Mouse (Mus musculus) cortical plate, adult 2 months (tissue): Measurements from ENCODE around the gene Aire.

Experiments used
- CTCF ChIP-seq: fragments of 200-500 bp; IDR thresholded peaks from 2 replicates; pipeline ENCODE4 v1.5.1; 2011; ENCODE audit warnings: mild to moderate bottlenecking, control low read depth, low read length; ENCODE audit not compliant: insufficient read depth; ENCODE audit errors: extremely low read depth
- POLR2A ChIP-seq: fragments of 200-500 bp; IDR thresholded peaks from 2 replicates; pipeline ENCODE4 v1.6.1; 2011; ENCODE audit warnings: mild to moderate bottlenecking, low read length, control low read depth; ENCODE audit not compliant: insufficient read depth; ENCODE audit errors: extremely low read depth

- TF ChIP-seq CTCF (no peak), POLR2A (no peak)
Observed at GRCm38 (mm10) chr10:78086444-78087061, 43.1 kb upstream of the Aire start.
